Mouse (Mus musculus) liver, embryonic 14.5 days (tissue): ENCODE results near the gene Loxl3. TPM values are rescaled to one million over a fixed set of nuclear protein-coding genes. Genes with fewer than 3 reads are reported as not detected.

ENCODE experiments used
- ATAC-seq: fragments of 200-750 bp; cut with Nextera tagmentation; 2 replicates; pipeline ENCODE4 v1.8.0; 2017; ENCODE audit warnings: moderate number of reproducible peaks, mild to moderate bottlenecking, moderate library complexity; ENCODE audit not compliant: insufficient read depth
- DNase-seq, 3 experiments: peaks; one replicate each; pipeline ENCODE4 v3.0.0-alpha.2; 2012 to 2013; ENCODE audit warnings: low read depth in 3 of 3, low spot score in 3 of 3
- H3K27ac ChIP-seq: fragments of 300-500 bp; sonication (generic); 2 replicates; pipeline ENCODE4 v1.5.1; 2014; ENCODE audit warnings: moderate library complexity, mild to moderate bottlenecking, control low read depth, inconsistent platforms
- H3K27me3 ChIP-seq: fragments of 300-500 bp; sonication (generic); 2 replicates; pipeline ENCODE4 v1.6.1; 2014; ENCODE audit warnings: mild to moderate bottlenecking, low read length, moderate library complexity; ENCODE audit not compliant: control insufficient read depth, insufficient read depth
- H3K36me3 ChIP-seq: fragments of 300-500 bp; sonication (generic); replicated peaks from 2 replicates; pipeline ENCODE4 v1.6.1; 2014; ENCODE audit warnings: low read depth; ENCODE audit not compliant: control insufficient read depth, insufficient read depth
- H3K4me1 ChIP-seq, 2 experiments: fragments of 200-500 bp in 1 of 2; fragments of 300-500 bp in 1 of 2; sonication (generic) in 1 of 2; replicated peaks; 2 replicates each; pipeline ENCODE4 v1.6.1; 2012 to 2014; ENCODE audit warnings: antibody characterized with exemption in 1 of 2, inconsistent platforms in 1 of 2, low read length in 1 of 2; ENCODE audit not compliant: control insufficient read depth in 2 of 2, insufficient read depth in 2 of 2
- H3K4me2 ChIP-seq: fragments of 300-500 bp; sonication (generic); 2 replicates; pipeline ENCODE4 v1.6.1; 2014; ENCODE audit warnings: low read depth, mild to moderate bottlenecking, control low read depth, moderate library complexity
- H3K4me3 ChIP-seq, 2 experiments: fragments of 200-500 bp in 1 of 2; fragments of 300-500 bp in 1 of 2; sonication (generic) in 1 of 2; 2 replicates each; pipeline ENCODE4 v1.5.1; 2012 to 2014; ENCODE audit warnings: low read depth in 2 of 2, low read length in 2 of 2, mild to moderate bottlenecking in 2 of 2, control low read depth in 1 of 2, inconsistent platforms in 1 of 2, moderate library complexity in 1 of 2; ENCODE audit not compliant: insufficient read depth in 1 of 2
- H3K9ac ChIP-seq: fragments of 300-500 bp; sonication (generic); replicated peaks from 2 replicates; pipeline ENCODE4 v1.6.1; 2014; ENCODE audit warnings: mild to moderate bottlenecking, control low read depth, moderate library complexity
- H3K9me3 ChIP-seq: fragments of 300-500 bp; sonication (generic); 2 replicates; pipeline ENCODE4 v1.6.1; 2016; ENCODE audit warnings: low read length, mixed read lengths; ENCODE audit not compliant: control insufficient read depth
- CTCF ChIP-seq: IDR thresholded peaks from 2 replicates; pipeline ENCODE4 v1.5.1; 2016; ENCODE audit warnings: antibody characterized with exemption, low read depth, control low read depth
- EP300 ChIP-seq: IDR thresholded peaks from 2 replicates; pipeline ENCODE4 v1.6.1; 2016; ENCODE audit warnings: antibody characterized with exemption, low read depth
- WGBS: fragments of 180-500 bp; shearing (Covaris S2); extraction: QIAGEN DNeasy Blood & Tissue Kit; methylation state at CpG from one replicate; pipeline ENCODE4 v1.1.7; 2014; ENCODE audit not compliant: insufficient replicate concordance; 5-methylcytosine and 5-hydroxymethylcytosine counted together
- polyA plus RNA-seq, 2 experiments: library from polyadenylated mRNA; depleted of rRNA in 1 of 2; stranded (reverse) in 1 of 2; unstranded in 1 of 2; fragments of >200 nt; fragmentation: Nextera tagmentation in 1 of 2; extraction: Ambion mirVana in 1 of 2; gene quantifications; 2 replicates each; pipeline versions ENCODE4 v1.2.1 to v1.2.3; 2012 to 2014

Gene Loxl3
- polyA plus RNA-seq, 2 experiments = 1.1 to 1.6 TPM

DNA sequence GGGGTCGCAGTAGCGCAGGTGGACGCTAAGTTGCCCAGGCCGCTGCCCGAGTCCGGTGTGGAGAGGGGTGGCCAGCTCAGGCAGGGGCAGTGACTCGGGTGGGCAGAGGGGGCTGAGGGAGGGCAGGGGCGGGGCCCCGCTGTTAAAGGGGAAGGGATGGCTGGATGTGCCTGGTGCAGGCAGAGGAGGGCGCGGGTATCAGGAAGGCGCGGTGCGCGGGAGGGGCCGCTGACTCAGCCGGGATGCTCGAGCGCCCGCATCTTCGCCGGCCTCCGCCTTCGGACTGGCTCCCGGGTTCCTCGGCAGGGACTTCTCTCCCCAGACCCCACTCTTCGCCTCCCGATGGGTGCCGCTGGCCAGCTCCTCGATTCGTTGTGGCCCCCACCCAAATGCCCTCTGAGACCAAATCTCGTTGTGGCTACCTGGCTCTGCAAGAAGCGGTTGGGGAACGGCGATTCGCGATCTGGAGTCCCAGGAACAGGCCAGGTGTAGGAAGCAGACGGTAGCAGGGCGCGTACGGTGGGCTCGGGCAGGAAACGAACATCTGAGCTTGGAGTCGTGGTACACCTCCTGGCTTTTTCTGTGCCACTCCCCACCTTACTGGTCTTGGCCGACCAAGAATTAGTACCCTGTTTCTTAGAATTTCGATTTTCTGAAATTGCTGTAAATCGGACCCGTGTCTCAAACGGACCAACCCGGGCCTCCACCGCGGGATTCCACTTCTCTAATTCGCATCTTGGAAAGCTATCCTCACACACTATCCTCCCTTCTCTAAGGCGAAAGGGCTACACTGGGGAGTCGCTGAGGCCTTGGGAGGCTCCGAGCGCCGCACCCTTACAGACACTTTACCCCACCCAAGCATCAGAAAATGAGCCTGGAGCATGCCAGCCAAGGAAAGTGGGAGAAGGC is 36.6 kb downstream of the Loxl3 start:
- DNase-seq = no peak
- Histone ChIP-seq H3K36me3 (no peaks in the 10 kb centered on the region), H3K4me2 (peak overlapping the region; percentile 8; the same call in 1 of the 2 replicates), H3K27ac (no peak overlapping the region), H3K27me3 (peaks cover 96% of the 10 kb centered on the region), H3K9me3 (no peaks in the 10 kb centered on the region), H3K4me1 (no peaks in the 10 kb centered on the region), H3K9ac (no peak overlapping the region), H3K4me3 (peak overlapping the region in 1 of 2 experiments; percentile 16; a peak in 1 of 4 replicates)
- TF ChIP-seq CTCF = no peak
- no peak for TF ChIP-seq EP300
- 2% methylated on average over 58 of the region's 58 CpGs for WGBS
- ATAC-seq = no peak

GRCm38 (mm10) chr6:83071220-83071619 is 37.2 kb downstream of the Loxl3 start:
- 1% methylated on average over 24 of the region's 24 CpGs for WGBS
- H3K4me3 ChIP-seq = peak overlapping the region in 1 of 2 experiments; percentile 16; a peak in 1 of 4 replicates
- no peak overlapping the region for H3K27ac ChIP-seq
- no peaks in the 10 kb centered on the region for H3K9me3 ChIP-seq
- no peaks in the 10 kb centered on the region for H3K36me3 ChIP-seq
- no peak for TF ChIP-seq EP300
- no peak for TF ChIP-seq CTCF
- H3K4me2 ChIP-seq = 0 out of 2 replicates have a peak overlapping the region, but pooled peaks have one; percentile 8
- H3K27me3 ChIP-seq = peaks cover 95% of the 10 kb centered on the region
- ATAC-seq (no peak), DNase-seq (no peak)
- H3K9ac ChIP-seq = no peak overlapping the region
- H3K4me1 ChIP-seq = no peaks in the 10 kb centered on the region

DNA sequence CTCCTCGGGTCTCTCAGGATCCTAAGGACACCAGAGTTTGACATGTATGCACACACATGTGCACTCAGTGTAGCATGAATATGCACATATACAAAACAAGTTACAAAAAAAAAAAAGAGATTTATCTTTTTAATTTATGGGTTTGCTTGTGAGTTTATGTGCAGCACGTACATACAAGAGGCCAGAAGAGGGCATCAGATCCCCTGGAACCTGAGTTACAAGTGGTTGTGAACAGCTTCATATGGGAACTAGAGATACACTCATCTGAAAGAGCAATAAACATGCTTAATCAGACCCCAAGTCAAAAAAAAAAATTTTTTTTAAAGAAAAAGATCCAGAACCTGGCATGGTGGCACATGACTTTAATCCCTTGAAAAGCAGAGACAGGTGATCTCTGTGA is 41.0 kb downstream of the Loxl3 start:
- WGBS = 7% methylated on average over 2 of the region's 2 CpGs
- Histone ChIP-seq H3K4me2 (no peak overlapping the region), H3K36me3 (peaks cover 2% of the 10 kb centered on the region; the same call in 1 of the 2 replicates), H3K4me1 (peaks cover 8% of the 10 kb centered on the region in 2 experiments), H3K9me3 (no peaks in the 10 kb centered on the region), H3K27me3 (peaks cover 63% of the 10 kb centered on the region), H3K9ac (no peak overlapping the region), H3K4me3 (no peak overlapping the region), H3K27ac (no peak overlapping the region)
- DNase-seq (no peak), ATAC-seq (no peak)
- TF ChIP-seq EP300 (no peak), CTCF (peak; percentile 46; the same call in 1 of the 2 replicates)

DNA sequence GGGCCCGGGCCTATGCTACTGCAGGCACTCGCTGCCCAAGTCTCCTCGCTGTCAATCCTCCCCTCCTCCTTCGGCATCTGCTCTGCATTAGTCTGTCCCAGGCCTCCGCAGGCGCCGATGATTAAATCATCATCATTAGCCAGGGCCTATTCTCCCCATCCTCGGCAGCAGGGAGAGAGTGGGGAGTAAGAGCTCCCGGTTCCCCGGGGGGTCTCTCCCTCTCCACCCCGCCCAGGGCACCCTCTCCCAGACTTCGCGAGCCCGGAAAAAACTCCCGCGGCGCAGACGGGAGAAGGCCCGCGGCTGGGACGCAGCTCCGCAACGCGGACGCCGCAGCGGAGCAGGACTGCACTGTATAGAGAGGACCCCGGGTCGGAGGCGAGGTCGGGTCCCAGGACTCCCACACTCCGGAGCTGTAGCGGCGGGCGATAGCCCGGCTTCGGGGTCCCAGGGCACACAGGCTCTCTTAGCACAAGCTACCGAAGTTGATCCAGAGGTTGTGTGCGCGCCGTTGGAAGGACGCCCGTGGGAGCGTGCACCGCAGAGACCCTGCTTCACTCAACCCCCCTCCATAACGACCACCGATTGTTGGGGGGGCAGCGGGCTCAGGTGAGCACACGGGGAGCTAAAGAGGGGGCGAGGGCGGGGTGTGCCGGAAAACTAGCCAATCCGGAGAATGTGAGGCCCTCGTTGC is 43.8 kb downstream of the Loxl3 start, which contains the start of gene Pcgf1:
Gene Pcgf1, plus strand, starts transcription at position 240 of the 694 bp plus-strand sequence.
- Histone ChIP-seq H3K4me2 (peak within 1 kb of the TSS; percentile 84), H3K27ac (peak within 1 kb of the TSS; percentile 84), H3K4me3 (peak within 1 kb of the TSS; percentile 92 to 96), H3K9ac (peak within 1 kb of the TSS; percentile 92), H3K9me3 (no peaks in the 10 kb centered on the region), H3K27me3 (peaks cover 35% of the 10 kb centered on the region), H3K4me1 (peaks cover 8% of the 10 kb centered on the region in 2 experiments), H3K36me3 (peaks cover 6% of the 10 kb centered on the region)
- ATAC-seq (peak; percentile 27), DNase-seq (no peak)
- under 1% methylated on average over 54 of the region's 54 CpGs for WGBS
- TF ChIP-seq EP300 = no peak
- no peak for TF ChIP-seq CTCF
